Mouse (Mus musculus) kidney, postnatal 14 days (tissue): ENCODE results near the gene 1500015O10Rik.
A peak's percentile ranks its signal among the peaks of the same experiment; 100 is the strongest.

Experiments
- DNase-seq: peaks from one replicate; pipeline ENCODE4 v3.0.0; 2022; ENCODE audit warnings: mixed read lengths

1500015O10Rik gene

GRCm38 (mm10) chr1:43776106-43776505, 45.7 kb downstream of the 1500015O10Rik start:
- DNase-seq = peak; percentile 32

- no peak for DNase-seq
These were observed 50.8 kb downstream of the 1500015O10Rik start for GRCm38 (mm10) chr1:43781195-43781594.

- DNase-seq = no peak
These were observed 51.3 kb downstream of the 1500015O10Rik start for GRCm38 (mm10) chr1:43781672-43782071.

GRCm38 (mm10) chr1:43782680-43783079, 52.3 kb downstream of the 1500015O10Rik start:
- no peak for DNase-seq

GRCm38 (mm10) chr1:43783186-43783585, 52.8 kb downstream of the 1500015O10Rik start:
- no peak for DNase-seq

- DNase-seq = no peak
These were observed 54.9 kb downstream of the 1500015O10Rik start for GRCm38 (mm10) chr1:43785316-43785715.

GRCm38 (mm10) chr1:43786711-43787110, 56.3 kb downstream of the 1500015O10Rik start:
- no peak for DNase-seq

- no peak for DNase-seq
These were observed 59.4 kb downstream of the 1500015O10Rik start for GRCm38 (mm10) chr1:43789765-43790164.
